Mouse (Mus musculus) midbrain, postnatal 0 days (tissue): Measurements from ENCODE around the gene Olfr393. TPM values are rescaled to one million over a fixed set of nuclear protein-coding genes. Genes with fewer than 3 reads are reported as not detected.

Experiments
- ATAC-seq: fragments of 200-750 bp; cut with Nextera tagmentation; 2 replicates; pipeline ENCODE4 v1.8.0; 2017; ENCODE audit warnings: moderate number of reproducible peaks, mild to moderate bottlenecking, moderate TSS enrichment, moderate library complexity; ENCODE audit not compliant: low FRiP score
- DNase-seq: peaks from one replicate; pipeline ENCODE4 v3.0.0-alpha.2; 2015; ENCODE audit warnings: low spot score
- H3K27ac ChIP-seq: fragments of 300-500 bp; sonication (generic); 2 replicates; pipeline ENCODE4 v1.5.1; 2014; ENCODE audit warnings: low read depth, mild to moderate bottlenecking, low read length, mixed read lengths
- H3K27me3 ChIP-seq: fragments of 300-500 bp; sonication (generic); 2 replicates; pipeline ENCODE4 v1.6.1; 2014; ENCODE audit warnings: low read length, control low read depth, mixed read lengths; ENCODE audit not compliant: insufficient read depth
- H3K36me3 ChIP-seq: fragments of 300-500 bp; sonication (generic); 2 replicates; pipeline ENCODE4 v1.6.1; 2014; ENCODE audit warnings: low read length, control low read depth, mixed read lengths; ENCODE audit not compliant: insufficient read depth
- H3K4me1 ChIP-seq: fragments of 300-500 bp; sonication (generic); 2 replicates; pipeline ENCODE4 v1.6.1; 2014; ENCODE audit warnings: mild to moderate bottlenecking, control low read depth, antibody characterized with exemption, low read length, mixed read lengths; ENCODE audit not compliant: insufficient read depth
- H3K4me2 ChIP-seq: fragments of 300-500 bp; sonication (generic); 2 replicates; pipeline ENCODE4 v1.6.1; 2014; ENCODE audit warnings: low read depth, mild to moderate bottlenecking, low read length, mixed read lengths; ENCODE audit not compliant: poor library complexity, severe bottlenecking
- H3K4me3 ChIP-seq: fragments of 300-500 bp; sonication (generic); 2 replicates; pipeline ENCODE4 v1.5.1; 2014; ENCODE audit warnings: low read depth, mild to moderate bottlenecking, low read length, moderate library complexity
- H3K9ac ChIP-seq: fragments of 300-500 bp; sonication (generic); replicated peaks from 2 replicates; pipeline ENCODE4 v1.6.1; 2014; ENCODE audit warnings: mild to moderate bottlenecking, low read length, moderate library complexity, mixed read lengths; ENCODE audit not compliant: poor library complexity, severe bottlenecking
- H3K9me3 ChIP-seq: fragments of 300-500 bp; sonication (generic); 2 replicates; pipeline ENCODE4 v1.6.1; 2016; ENCODE audit warnings: low read length, control low read depth
- CTCF ChIP-seq: IDR thresholded peaks from 2 replicates; pipeline ENCODE4 v1.5.1; 2016; ENCODE audit warnings: antibody characterized with exemption, mild to moderate bottlenecking
- WGBS: fragments of 180-500 bp; shearing (Covaris S2); extraction: QIAGEN DNeasy Blood & Tissue Kit; methylation state at CpG from one replicate; pipeline ENCODE4 v1.1.7; 2014; 5-methylcytosine and 5-hydroxymethylcytosine counted together
- polyA plus RNA-seq: library from polyadenylated mRNA; unstranded; fragments of >200 nt; fragmentation: Nextera tagmentation; extraction: Ambion mirVana; gene quantifications from 2 replicates; pipeline ENCODE4 v1.2.1, GENCODE M21; 2015
- total RNA-seq: library from RNA; depleted of rRNA; stranded (reverse); fragments of >200 nt; gene quantifications from 2 replicates; pipeline ENCODE4 v1.2.3, GENCODE M21; 2014; rRNA removed

Gene Olfr393
- total RNA-seq (not detected in 2 replicates), polyA plus RNA-seq (not detected in 2 replicates)

DNA sequence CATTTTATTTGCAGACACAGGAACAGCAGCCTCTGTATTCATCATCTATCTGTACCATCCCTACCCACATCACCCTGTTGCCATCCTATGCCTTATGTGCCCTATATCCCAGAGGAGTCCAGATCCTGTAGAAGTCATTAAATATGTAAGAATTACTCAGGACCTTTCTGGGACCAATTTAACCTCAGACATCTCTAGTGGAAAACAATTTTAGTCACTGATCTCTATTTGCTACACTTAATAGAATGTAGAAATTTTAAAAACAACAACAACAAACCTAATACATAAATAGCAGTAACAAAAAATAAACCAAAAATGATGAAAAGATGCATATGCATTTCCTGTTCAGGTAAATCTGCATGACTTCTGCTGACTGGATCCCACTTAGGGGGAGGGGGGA, at the start of gene Olfr393:
TSS of gene Olfr393 (minus strand) at position 101 of the 400 bp plus-strand sequence.
- DNase-seq (no peak), ATAC-seq (no peak)
- no peaks in the 10 kb centered on the region for H3K36me3 ChIP-seq
- H3K4me3 ChIP-seq, result no peak within 1 kb of the TSS
- no peaks in the 10 kb centered on the region for H3K4me1 ChIP-seq
- no peak within 1 kb of the TSS for H3K27ac ChIP-seq
- H3K9me3 ChIP-seq, result 0 out of 2 replicates have a peak, but pooled peaks cover 5% of the 10 kb centered on the region
- H3K4me2 ChIP-seq, result no peak within 1 kb of the TSS
- H3K27me3 ChIP-seq, result no peaks in the 10 kb centered on the region
- no peak for TF ChIP-seq CTCF
- H3K9ac ChIP-seq, result no peak within 1 kb of the TSS

DNA sequence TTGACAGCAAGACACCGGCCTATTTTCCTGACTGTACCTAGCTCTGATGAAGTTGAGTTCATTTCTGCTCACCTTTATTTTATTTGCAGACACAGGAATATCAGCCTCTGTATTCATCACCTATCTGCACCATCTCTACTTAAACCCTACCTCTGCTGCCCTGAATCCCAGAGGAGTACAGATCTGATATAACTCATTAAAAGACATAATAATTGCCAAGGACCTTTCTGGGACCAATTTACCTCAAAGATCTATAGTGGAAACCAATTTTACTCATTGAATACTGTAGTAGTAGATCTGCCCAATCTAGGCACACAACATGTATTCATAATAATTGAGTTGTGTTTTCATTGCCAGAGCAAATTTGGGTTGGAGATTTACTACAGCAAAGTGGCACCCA, 39.4 kb upstream of the Olfr393 start, which contains the start of gene Olfr394:
TSS of gene Olfr394 (minus strand) at position 101 of the 400 bp plus-strand sequence.
- Histone ChIP-seq H3K4me1 (no peaks in the 10 kb centered on the region), H3K4me2 (no peak within 1 kb of the TSS), H3K27me3 (no peaks in the 10 kb centered on the region), H3K9me3 (0 out of 2 replicates have a peak, but pooled peaks cover 4% of the 10 kb centered on the region), H3K36me3 (no peaks in the 10 kb centered on the region), H3K4me3 (no peak within 1 kb of the TSS), H3K27ac (no peak within 1 kb of the TSS), H3K9ac (no peak within 1 kb of the TSS)
- DNase-seq (no peak), ATAC-seq (no peak)
- WGBS, result 82% methylated on average over 1 of the region's 1 CpGs
- no peak for TF ChIP-seq CTCF

DNA sequence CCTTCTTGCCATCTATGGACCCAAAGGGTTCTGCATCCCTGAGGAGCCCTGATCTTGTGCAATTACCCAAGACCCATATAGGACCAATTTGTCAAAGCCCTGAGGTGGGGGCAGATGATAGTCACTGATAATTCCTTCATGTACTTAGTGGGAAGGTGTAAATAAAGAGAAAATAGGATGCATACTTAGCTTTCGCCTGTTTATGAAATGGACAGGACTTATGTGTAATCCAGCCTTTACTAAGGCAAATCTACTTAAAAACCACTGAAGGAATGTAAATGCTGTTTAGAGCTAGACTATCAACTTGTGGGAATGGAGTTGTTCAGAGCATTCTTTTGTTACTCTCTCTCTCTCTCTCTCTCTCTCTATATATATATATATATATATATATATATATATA, 34.3 kb downstream of the Olfr393 start, which contains the start of gene Olfr392:
TSS of gene Olfr392 (minus strand) at position 101 of the 400 bp plus-strand sequence.
- ATAC-seq, result no peak
- H3K4me1 ChIP-seq, result no peaks in the 10 kb centered on the region
- TF ChIP-seq CTCF, result no peak

DNA sequence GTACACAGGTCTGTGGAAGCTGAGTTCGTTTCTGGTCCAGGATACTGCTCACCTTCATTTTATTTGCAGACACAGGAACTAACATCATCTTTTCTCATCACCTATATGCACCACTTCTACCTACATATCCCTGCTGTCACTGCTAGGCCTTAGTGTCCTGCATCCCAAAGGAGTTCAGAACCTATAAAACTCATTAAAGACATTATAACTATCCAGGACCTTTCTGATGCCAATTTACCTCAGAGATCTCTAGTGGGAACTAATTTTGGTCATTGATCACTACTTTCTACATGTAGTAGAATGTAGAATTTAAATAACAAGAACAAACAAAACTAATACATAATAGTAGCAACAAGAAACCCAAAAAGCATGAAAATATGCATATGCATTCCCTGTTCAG, 48.3 kb downstream of the Olfr393 start, which contains the start of gene Olfr391-ps:
TSS of gene Olfr391-ps (minus strand) at position 101 of the 400 bp plus-strand sequence.
- no peaks in the 10 kb centered on the region for H3K27me3 ChIP-seq
- DNase-seq (no peak), ATAC-seq (no peak)
- H3K4me2 ChIP-seq, result no peak within 1 kb of the TSS
- 12% methylated on average over 1 of the region's 1 CpGs for WGBS
- no peak within 1 kb of the TSS for H3K27ac ChIP-seq
- H3K9me3 ChIP-seq, result peaks cover 8% of the 10 kb centered on the region; the same call in 1 of the 2 replicates
- H3K4me1 ChIP-seq, result no peaks in the 10 kb centered on the region
- no peaks in the 10 kb centered on the region for H3K36me3 ChIP-seq
- TF ChIP-seq CTCF, result no peak
- no peak within 1 kb of the TSS for H3K4me3 ChIP-seq
- H3K9ac ChIP-seq, result no peak within 1 kb of the TSS

More for the DNA sequence above, 34.3 kb downstream of the Olfr393 start, which contains the start of gene Olfr392:
- H3K36me3 ChIP-seq, result no peaks in the 10 kb centered on the region
- no peak within 1 kb of the TSS for H3K4me2 ChIP-seq
- peaks cover 4% of the 10 kb centered on the region; the same call in 1 of the 2 replicates for H3K9me3 ChIP-seq
- no peak for DNase-seq
- H3K9ac ChIP-seq, result no peak within 1 kb of the TSS
- no peak within 1 kb of the TSS for H3K27ac ChIP-seq
- WGBS, result 90% methylated on average over 1 of the region's 1 CpGs
- H3K4me3 ChIP-seq, result no peak within 1 kb of the TSS
- H3K27me3 ChIP-seq, result no peaks in the 10 kb centered on the region

Other genes with a start within 250 kb of the Olfr393 start
- not detected in 2 replicates for gene Zfp735, start 162.7 kb downstream of the Olfr393 start, total RNA-seq
- not detected in 2 replicates for gene Zfp735, start 162.7 kb downstream of the Olfr393 start, polyA plus RNA-seq
- not detected in 2 replicates for gene Olfr389, start 70.7 kb downstream of the Olfr393 start, total RNA-seq
- not detected in 2 replicates for gene Olfr389, start 70.7 kb downstream of the Olfr393 start, polyA plus RNA-seq
- gene Olfr390, start 68.5 kb downstream of the Olfr393 start, total RNA-seq, result not detected in 2 replicates
- gene Olfr390, start 68.5 kb downstream of the Olfr393 start, polyA plus RNA-seq, result not detected in 2 replicates
- gene Olfr391-ps, start 48.4 kb downstream of the Olfr393 start, total RNA-seq, result not detected in 2 replicates
- gene Olfr391-ps, start 48.4 kb downstream of the Olfr393 start, polyA plus RNA-seq, result not detected in 2 replicates
- not detected in 2 replicates for gene Olfr392, start 34.4 kb downstream of the Olfr393 start, total RNA-seq
- not detected in 2 replicates for gene Olfr392, start 34.4 kb downstream of the Olfr393 start, polyA plus RNA-seq
- gene Olfr394, start 39.3 kb upstream of the Olfr393 start, total RNA-seq, result not detected in 2 replicates
- gene Olfr394, start 39.3 kb upstream of the Olfr393 start, polyA plus RNA-seq, result not detected in 2 replicates
- not detected in 2 replicates for gene Olfr395, start 57.8 kb upstream of the Olfr393 start, total RNA-seq
- not detected in 2 replicates for gene Olfr395, start 57.8 kb upstream of the Olfr393 start, polyA plus RNA-seq
- gene Olfr23, start 85.2 kb upstream of the Olfr393 start, total RNA-seq, result not detected in 2 replicates
- not detected in 2 replicates for gene Olfr23, start 85.2 kb upstream of the Olfr393 start, polyA plus RNA-seq
- not detected in 2 replicates for gene Olfr397, start 109.4 kb upstream of the Olfr393 start, total RNA-seq
- not detected in 2 replicates for gene Olfr397, start 109.4 kb upstream of the Olfr393 start, polyA plus RNA-seq
- gene Olfr398, start 139.0 kb upstream of the Olfr393 start, total RNA-seq, result not detected in 2 replicates
- not detected in 2 replicates for gene Olfr398, start 139.0 kb upstream of the Olfr393 start, polyA plus RNA-seq
- not detected in 2 replicates for gene Olfr139, start 205.1 kb upstream of the Olfr393 start, total RNA-seq
- gene Olfr139, start 205.1 kb upstream of the Olfr393 start, polyA plus RNA-seq, result not detected in 2 replicates
- gene Olfr399, start 205.2 kb upstream of the Olfr393 start, total RNA-seq, result not detected in 2 replicates
- not detected in 2 replicates for gene Olfr399, start 205.2 kb upstream of the Olfr393 start, polyA plus RNA-seq
- gene Zfp616, start 218.5 kb upstream of the Olfr393 start, total RNA-seq, result not detected in 2 replicates
- not detected in 2 replicates for gene Zfp616, start 218.5 kb upstream of the Olfr393 start, polyA plus RNA-seq